Comparison of ENCODE assay signal across 9 mouse cellular contexts in the genomic region with DNA sequence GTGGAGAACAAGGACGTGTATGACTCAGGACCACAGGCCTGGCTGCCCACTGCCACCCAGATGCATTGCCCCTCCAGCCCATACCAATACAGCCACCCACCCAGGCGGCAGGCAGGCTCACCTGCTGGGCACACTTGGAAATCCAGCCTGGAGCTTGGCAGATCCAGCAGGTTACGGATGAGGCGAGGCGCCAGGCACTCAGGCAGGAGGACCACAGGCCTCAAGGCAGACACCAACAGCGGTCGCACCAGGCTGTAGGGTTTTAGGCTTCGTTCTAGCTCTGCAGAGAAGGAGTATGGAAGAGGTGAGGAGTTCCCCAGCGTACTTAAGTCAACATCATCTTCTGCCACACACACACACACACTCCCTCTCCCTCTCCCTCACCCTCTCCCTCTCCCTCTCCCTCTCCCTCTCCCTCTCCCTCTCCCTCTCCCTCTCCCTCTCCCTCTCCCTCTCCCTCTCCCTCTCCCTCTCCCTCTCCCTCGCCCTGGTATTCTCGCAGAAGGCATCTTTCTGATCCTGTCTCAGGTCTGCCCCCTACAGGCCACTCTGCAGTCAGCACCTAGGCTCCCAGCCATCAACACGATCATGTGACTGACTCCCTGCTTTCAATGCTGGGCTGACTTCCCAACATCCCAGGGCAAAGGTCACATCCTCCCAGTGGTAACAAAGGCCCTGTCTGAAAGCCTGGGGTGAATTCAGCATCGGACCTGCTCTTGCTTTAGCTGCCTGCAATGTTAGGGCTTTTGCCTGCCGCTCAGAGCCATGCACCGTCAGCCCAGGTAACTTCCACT. TPM values are rescaled to one million over a fixed set of nuclear protein-coding genes. Genes with fewer than 3 reads are reported as not detected.
DNase-seq lines count a peak whose midpoint lies in the region; ATAC-seq and TF ChIP-seq lines count a peak whose summit lies in the region.
"Had no signal": no experiment of that assay in that cellular context is flagged by ENCODE, and none has a peak within 500 bp of the region (broad histone marks: within the 10 kb centered on the region; RNA-seq: fewer than 3 reads in every experiment).

No protein-coding gene starts in this region.

- H3K79me2 ChIP-seq in CH12.LX (replicated peaks; ENCODE audit: control insufficient read depth, extremely low read depth, insufficient read depth, poor library complexity, severe bottlenecking), result no peaks in the 10 kb centered on the region

- dilution Hi-C loops in CH12.LX (cut with MboI; ENCODE audit: extremely low pct_ligation_motif_present, extremely low pct_unique_long_range_greater_than_20kb, low sequenced_read_pairs), result no loop called here

- no peak overlapping the region for H3K27ac ChIP-seq in CH12.LX (ENCODE audit: insufficient read depth, low read depth)
- H3K27ac ChIP-seq in forebrain, embryonic 10.5 days, result peak overlapping the region; percentile 71
- H3K27ac ChIP-seq in heart, postnatal 0 days (ENCODE audit: low read depth), result peak overlapping the region; percentile 66
- no peak overlapping the region for H3K27ac ChIP-seq in liver, embryonic 15.5 days (replicated peaks)
- peak overlapping the region; percentile 56 for H3K27ac ChIP-seq in olfactory bulb, adult 2 months (ENCODE audit: insufficient read depth, low read depth, low read length)
- H3K27ac ChIP-seq: limb, embryonic 12.5 days had no signal

- TF ChIP-seq POLR2A in CH12.LX (IDR thresholded peaks at IDR 0.05; ENCODE audit: low read depth, low read length), result no peak
- no peak for TF ChIP-seq POLR2A in olfactory bulb, adult 2 months (IDR thresholded peaks at IDR 0.05; ENCODE audit: insufficient read depth, low read depth, low read length)

- peak; percentile 76 for ATAC-seq in heart, postnatal 0 days (ENCODE audit: insufficient read depth, low read depth)
- peak; percentile 30; the same call in 1 of the 2 replicates for ATAC-seq in liver, embryonic 15.5 days (ENCODE audit: insufficient read depth)

- TF ChIP-seq RAD21 in CH12.LX (IDR thresholded peaks at IDR 0.05; ENCODE audit: low read depth, low read length), result peak; percentile 55

- no peak overlapping the region for H3K4me2 ChIP-seq in CH12.LX (ENCODE audit: insufficient read depth, low read depth, poor library complexity, severe bottlenecking)
- no peak overlapping the region for H3K4me2 ChIP-seq in heart, postnatal 0 days (ENCODE audit: low read depth, low read length)
- H3K4me2 ChIP-seq in liver, embryonic 15.5 days, result no peak overlapping the region
- H3K4me2 ChIP-seq: limb, embryonic 12.5 days had no signal

- WGBS in forebrain, embryonic 10.5 days, result 42% methylated on average over 15 of the region's 15 CpGs
- WGBS in heart, postnatal 0 days, result 57% methylated on average over 14 of the region's 15 CpGs
- WGBS in liver, embryonic 15.5 days (ENCODE audit: insufficient replicate concordance), result 50% methylated on average over 14 of the region's 15 CpGs
- 43% methylated on average over 13 of the region's 15 CpGs for WGBS in olfactory bulb, adult 2 months

- no peaks in the 10 kb centered on the region for H3K36me3 ChIP-seq in CH12.LX (replicated peaks in 1 of 2; ENCODE audit: control insufficient read depth in 1 of 2, insufficient read depth in 1 of 2, low read length in 1 of 2)
- H3K36me3 ChIP-seq in forebrain, embryonic 10.5 days (replicated peaks), result peaks cover 9% of the 10 kb centered on the region
- peaks cover 27% of the 10 kb centered on the region for H3K36me3 ChIP-seq in heart, postnatal 0 days (replicated peaks; ENCODE audit: control insufficient read depth, insufficient read depth, low read length)
- peaks cover 18% of the 10 kb centered on the region for H3K36me3 ChIP-seq in liver, embryonic 15.5 days (replicated peaks)
- H3K36me3 ChIP-seq: limb, embryonic 12.5 days had no signal

- H3K4me1 ChIP-seq in CH12.LX (ENCODE audit: control insufficient read depth in 1 of 2, insufficient read depth in 2 of 2), result peaks cover 6 to 44% of the 10 kb centered on the region in 2 experiments
- H3K4me1 ChIP-seq in forebrain, embryonic 10.5 days, result peaks cover 55% of the 10 kb centered on the region
- 0 out of 2 replicates have a peak, but pooled peaks cover 4% of the 10 kb centered on the region for H3K4me1 ChIP-seq in heart, postnatal 0 days (ENCODE audit: control insufficient read depth, insufficient read depth)
- H3K4me1 ChIP-seq in liver, embryonic 15.5 days (replicated peaks), result peaks cover 16% of the 10 kb centered on the region
- peaks cover 35% of the 10 kb centered on the region for H3K4me1 ChIP-seq in olfactory bulb, adult 2 months (ENCODE audit: control insufficient read depth, insufficient read depth, low read length)

- in situ Hi-C loops in CH12.LX (cut with MboI; ENCODE audit: low pct_ligation_motif_present, low pct_unique_long_range_greater_than_20kb, low sequenced_read_pairs), result no loop called here

- peaks cover 3% of the 10 kb centered on the region for H3K9me3 ChIP-seq in CH12.LX (replicated peaks; ENCODE audit: low read length)
- H3K9me3 ChIP-seq in forebrain, embryonic 10.5 days, result peaks cover 4% of the 10 kb centered on the region; the same call in 1 of the 2 replicates
- no peaks in the 10 kb centered on the region for H3K9me3 ChIP-seq in heart, postnatal 0 days (replicated peaks; ENCODE audit: control insufficient read depth, low read length)
- H3K9me3 ChIP-seq in liver, embryonic 15.5 days (replicated peaks), result no peaks in the 10 kb centered on the region
- H3K9me3 ChIP-seq: limb, embryonic 12.5 days had no signal

- no peak overlapping the region for H3K9ac ChIP-seq in CH12.LX (ENCODE audit: insufficient read depth, low read depth)
- no peak overlapping the region for H3K9ac ChIP-seq in heart, postnatal 0 days (replicated peaks; ENCODE audit: low read depth, low read length)
- no peak overlapping the region for H3K9ac ChIP-seq in liver, embryonic 15.5 days
- H3K9ac ChIP-seq: limb, embryonic 12.5 days had no signal

- H3K27me3 ChIP-seq in CH12.LX (replicated peaks), result peaks cover 23% of the 10 kb centered on the region
- peaks cover 9% of the 10 kb centered on the region for H3K27me3 ChIP-seq in forebrain, embryonic 10.5 days (ENCODE audit: poor library complexity, severe bottlenecking)
- H3K27me3 ChIP-seq in heart, postnatal 0 days (ENCODE audit: control insufficient read depth, insufficient read depth, low read length), result no peaks in the 10 kb centered on the region
- H3K27me3 ChIP-seq in liver, embryonic 15.5 days, result no peaks in the 10 kb centered on the region

- TF ChIP-seq EP300 in CH12.LX (IDR thresholded peaks at IDR 0.05; ENCODE audit: low read length), result no peak
- no peak for TF ChIP-seq EP300 in heart, postnatal 0 days (IDR thresholded peaks at IDR 0.05; ENCODE audit: low read depth)

- H3K4me3 ChIP-seq in CH12.LX (replicated peaks in 1 of 3; ENCODE audit: low read depth in 2 of 3, low read length in 2 of 3, poor library complexity in 1 of 3), result no peak overlapping the region
- no peak overlapping the region for H3K4me3 ChIP-seq in forebrain, embryonic 10.5 days
- H3K4me3 ChIP-seq in heart, postnatal 0 days (ENCODE audit: low read depth, low read length), result no peak overlapping the region
- no peak overlapping the region for H3K4me3 ChIP-seq in liver, embryonic 15.5 days (replicated peaks)
- H3K4me3 ChIP-seq in olfactory bulb, adult 2 months (ENCODE audit: insufficient read depth, low read depth, low read length), result peak overlapping the region; percentile 42
- H3K4me3 ChIP-seq: limb, embryonic 12.5 days had no signal

- peak; percentile 64 for DNase-seq in CH12.LX (ENCODE audit: extremely low read depth)
- peak; percentile 39 for DNase-seq in brain, embryonic 18.5 days (ENCODE audit: low read depth, low spot score)
- peak; percentile 82 for DNase-seq in forebrain, embryonic 10.5 days (ENCODE audit: extremely low spot score, low spot score)
- peak; percentile 83 for DNase-seq in heart, postnatal 0 days (ENCODE audit: low spot score)
- peak; percentile 93 to 95 for DNase-seq in kidney, postnatal 4 days
- peak; percentile 53 to 67 for DNase-seq in thymus, adult 18-20 months

- peak; percentile 60 to 73 for TF ChIP-seq CTCF in CH12.LX (conservative IDR thresholded peaks at IDR 0.05 in 1 of 2, IDR thresholded peaks at IDR 0.05 in 1 of 2; ENCODE audit: low read depth in 2 of 2, low read length in 2 of 2)
- peak; percentile 87 for TF ChIP-seq CTCF in heart, postnatal 0 days (IDR thresholded peaks at IDR 0.05; ENCODE audit: low read depth)
- peak; percentile 81 for TF ChIP-seq CTCF in olfactory bulb, adult 2 months (IDR thresholded peaks at IDR 0.05; ENCODE audit: insufficient read depth, low read depth, low read length)

RNA-seq across cellular contexts. Expression of a gene that starts 5.0 kb away (rescaled TPM):
- 35.2 and 43.2 TPM in 2 replicates for total RNA-seq in CH12.LX (2012; rRNA removed)
- total RNA-seq in CH12.LX (2014; rRNA removed), result 46.5 and 52.5 TPM in 2 replicates
- polyA plus RNA-seq in CH12.LX (2012; ENCODE audit: insufficient read length, low read depth), result 57.7 and 63.7 TPM in 2 replicates
- polyA plus RNA-seq in forebrain, embryonic 10.5 days (2016; fragmentation: Nextera tagmentation; extraction: Ambion mirVana), result 71.1 and 83.6 TPM in 2 replicates
- total RNA-seq in heart, postnatal 0 days (2014; rRNA removed; ENCODE audit: low replicate concordance), result 12.9 and 13.1 TPM in 2 replicates
- polyA plus RNA-seq in heart, postnatal 0 days (2015; fragmentation: Nextera tagmentation; extraction: Ambion mirVana), result 13.0 and 13.4 TPM in 2 replicates
- 4.6 and 5.2 TPM in 2 replicates for polyA plus RNA-seq in liver, embryonic 15.5 days (2015; fragmentation: Nextera tagmentation; extraction: Ambion mirVana)
- not detected in 2 replicates for polyA plus RNA-seq in olfactory bulb, adult 2 months (2012; ENCODE audit: insufficient read depth, insufficient read length, low replicate concordance, missing spikeins)

RNA-seq across cellular contexts. Expression of a gene that starts 24.6 kb away (rescaled TPM):
- total RNA-seq in CH12.LX (2012; rRNA removed) (0.08 TPM in 1 of 2 replicates, not detected in the other), CH12.LX (2014; rRNA removed) (not detected in 2 replicates)
- polyA plus RNA-seq in CH12.LX (2012; ENCODE audit: insufficient read length, low read depth), result not detected in 2 replicates
- 2.4 and 2.6 TPM in 2 replicates for polyA plus RNA-seq in forebrain, embryonic 10.5 days (2016; fragmentation: Nextera tagmentation; extraction: Ambion mirVana)
- total RNA-seq in heart, postnatal 0 days (2014; rRNA removed; ENCODE audit: low replicate concordance), result 2.7 and 6.4 TPM in 2 replicates
- 4.0 and 4.6 TPM in 2 replicates for polyA plus RNA-seq in heart, postnatal 0 days (2015; fragmentation: Nextera tagmentation; extraction: Ambion mirVana)
- 1.8 and 2.5 TPM in 2 replicates for polyA plus RNA-seq in liver, embryonic 15.5 days (2015; fragmentation: Nextera tagmentation; extraction: Ambion mirVana)
- polyA plus RNA-seq in olfactory bulb, adult 2 months (2012; ENCODE audit: insufficient read depth, insufficient read length, low replicate concordance, missing spikeins), result not detected in 2 replicates

RNA-seq across cellular contexts. Expression of a gene that starts 59.7 kb away (rescaled TPM):
- total RNA-seq in CH12.LX (2012; rRNA removed), result not detected in 2 replicates
- total RNA-seq in CH12.LX (2014; rRNA removed), result not detected in 2 replicates
- 0.06 TPM in 1 of 2 replicates, not detected in the other for polyA plus RNA-seq in CH12.LX (2012; ENCODE audit: insufficient read length, low read depth)
- polyA plus RNA-seq in forebrain, embryonic 10.5 days (2016; fragmentation: Nextera tagmentation; extraction: Ambion mirVana), result 0.05 and 0.15 TPM in 2 replicates
- 0.12 and 0.19 TPM in 2 replicates for total RNA-seq in heart, postnatal 0 days (2014; rRNA removed; ENCODE audit: low replicate concordance)
- polyA plus RNA-seq in heart, postnatal 0 days (2015; fragmentation: Nextera tagmentation; extraction: Ambion mirVana), result 0.05 and 0.11 TPM in 2 replicates
- polyA plus RNA-seq in liver, embryonic 15.5 days (2015; fragmentation: Nextera tagmentation; extraction: Ambion mirVana), result not detected in 2 replicates
- polyA plus RNA-seq in olfactory bulb, adult 2 months (2012; ENCODE audit: insufficient read depth, insufficient read length, low replicate concordance, missing spikeins), result not detected in 2 replicates

Comparison
In these comparisons a context has a peak if more than half of its experiments do, and no peak if none do; other contexts are left out.
1. DNase-seq: peak in every context shown above with its lines; median percentile 94 in kidney, postnatal 4 days; 83 in heart, postnatal 0 days; 82 in forebrain, embryonic 10.5 days; 64 in CH12.LX; 60 in thymus, adult 18-20 months; 39 in brain, embryonic 18.5 days.
2. H3K27ac ChIP-seq: peak in forebrain, embryonic 10.5 days (single experiment), heart, postnatal 0 days (single experiment) and olfactory bulb, adult 2 months (single experiment); none in CH12.LX (single experiment) and liver, embryonic 15.5 days (single experiment).
3. Peak in every context shown above with its lines, with median percentiles within 50 percentile points of each other: CTCF ChIP-seq.